Mouse (Mus musculus) MEL (cell line): ENCODE data around the gene Mob3b. TPM values are rescaled to one million over a fixed set of nuclear protein-coding genes. Genes with fewer than 3 reads are reported as not detected.

Experiments
- DNase-seq: peaks from one replicate; pipeline ENCODE4 v3.0.0; 2011; ENCODE audit warnings: low read depth, low spot score
- H3K27ac ChIP-seq: 2 replicates; pipeline ENCODE4 v1.5.1; 2012; ENCODE audit warnings: low read depth, mild to moderate bottlenecking, control low read depth, low read length, moderate library complexity; ENCODE audit not compliant: control insufficient read depth
- H3K27me3 ChIP-seq, 2 experiments: fragments of 150-350 bp in 1 of 2; sonication (generic) in 1 of 2; 2 replicates each; pipeline ENCODE4 v1.6.1; 2012; ENCODE audit warnings: low read length in 2 of 2, mild to moderate bottlenecking in 2 of 2, improper control_type of control experiment in 1 of 2, moderate library complexity in 1 of 2; ENCODE audit not compliant: insufficient read depth in 2 of 2, control insufficient read depth in 1 of 2
- H3K36me3 ChIP-seq, 2 experiments: 2 replicates each; pipeline ENCODE4 v1.6.1; 2012 to 2014; ENCODE audit warnings: low read length in 2 of 2, improper control_type of control experiment in 1 of 2, inconsistent platforms in 1 of 2, mild to moderate bottlenecking in 1 of 2; ENCODE audit not compliant: insufficient read depth in 2 of 2, control insufficient read depth in 1 of 2
- H3K4me1 ChIP-seq, 2 experiments: fragments of 150-350 bp in 1 of 2; sonication (generic) in 1 of 2; 2 replicates each; pipeline ENCODE4 v1.6.1; 2012; ENCODE audit warnings: low read length in 2 of 2, improper control_type of control experiment in 1 of 2, mild to moderate bottlenecking in 1 of 2; ENCODE audit not compliant: insufficient read depth in 2 of 2, control insufficient read depth in 1 of 2
- H3K4me3 ChIP-seq, 2 experiments: fragments of 150-350 bp in 1 of 2; sonication (generic) in 1 of 2; 2 replicates each; pipeline ENCODE4 v1.5.1; 2012; ENCODE audit warnings: low read depth in 2 of 2, low read length in 2 of 2, mild to moderate bottlenecking in 2 of 2, moderate library complexity in 2 of 2, control low read depth in 1 of 2, improper control_type of control experiment in 1 of 2; ENCODE audit not compliant: control insufficient read depth in 1 of 2, insufficient read depth in 1 of 2
- H3K79me2 ChIP-seq: 2 replicates; pipeline ENCODE4 v1.6.1; 2012; ENCODE audit warnings: mild to moderate bottlenecking, low read length, moderate library complexity; ENCODE audit not compliant: control insufficient read depth, poor library complexity, insufficient read depth
- H3K9ac ChIP-seq: 2 replicates; pipeline ENCODE4 v1.6.1; 2012; ENCODE audit warnings: low read depth, mild to moderate bottlenecking, control low read depth, low read length, moderate library complexity; ENCODE audit not compliant: control insufficient read depth, poor library complexity, severe bottlenecking
- H3K9me3 ChIP-seq: fragments of 150-350 bp; sonication (generic); replicated peaks from 2 replicates; pipeline ENCODE4 v1.6.1; 2012; ENCODE audit warnings: mild to moderate bottlenecking, low read length, improper control_type of control experiment, moderate library complexity; ENCODE audit not compliant: insufficient read depth
- BHLHE40 ChIP-seq: IDR thresholded peaks from 2 replicates; pipeline ENCODE4 v1.6.1; 2012; ENCODE audit warnings: low read depth, mild to moderate bottlenecking, inconsistent platforms, low read length, improper control_type of control experiment, borderline replicate concordance
- CHD1 ChIP-seq: IDR thresholded peaks from 2 replicates; pipeline ENCODE4 v1.6.1; 2012; ENCODE audit warnings: low read depth, mild to moderate bottlenecking, inconsistent platforms, low read length, improper control_type of control experiment
- CTCF ChIP-seq, 3 experiments: IDR thresholded peaks in 2 of 3; conservative IDR thresholded peaks in 1 of 3; 2 replicates each; pipeline ENCODE4 v1.5.1; 2011 to 2012; ENCODE audit warnings: low read length in 3 of 3, low read depth in 2 of 3, mild to moderate bottlenecking in 2 of 3, improper control_type of control experiment in 1 of 3, inconsistent platforms in 1 of 3, mixed read lengths in 1 of 3, moderate library complexity in 1 of 3; ENCODE audit not compliant: control insufficient read depth in 1 of 3, insufficient read depth in 1 of 3, poor library complexity in 1 of 3, severe bottlenecking in 1 of 3
- ELF1 ChIP-seq: IDR thresholded peaks from 2 replicates; pipeline ENCODE4 v1.6.1; 2014; ENCODE audit warnings: low read depth, mild to moderate bottlenecking, inconsistent platforms, low read length, improper control_type of control experiment, moderate library complexity
- GABPA ChIP-seq: IDR thresholded peaks from 2 replicates; pipeline ENCODE4 v1.6.1; 2012; ENCODE audit warnings: low read depth, mild to moderate bottlenecking, inconsistent platforms, low read length, improper control_type of control experiment, moderate library complexity
- KAT2A ChIP-seq: conservative IDR thresholded peaks from 2 replicates; pipeline ENCODE4 v1.6.1; 2012; ENCODE audit warnings: low read depth, low read length, improper control_type of control experiment, inconsistent platforms
- MAX ChIP-seq: IDR thresholded peaks from 2 replicates; pipeline ENCODE4 v1.6.1; 2011; ENCODE audit warnings: low read length, improper control_type of control experiment
- MEF2A ChIP-seq: IDR thresholded peaks from 2 replicates; pipeline ENCODE4 v1.6.1; 2014; ENCODE audit warnings: low read depth, mild to moderate bottlenecking, inconsistent platforms, low read length, improper control_type of control experiment; ENCODE audit not compliant: poor library complexity, insufficient replicate concordance, severe bottlenecking; ENCODE audit errors: extremely low read depth
- MXI1 ChIP-seq: IDR thresholded peaks from 2 replicates; pipeline ENCODE4 v1.6.1; 2011; ENCODE audit warnings: mild to moderate bottlenecking, low read depth, low read length, improper control_type of control experiment
- MYB ChIP-seq: IDR thresholded peaks from 2 replicates; pipeline ENCODE4 v1.6.1; 2011; ENCODE audit warnings: mild to moderate bottlenecking, low read depth, low read length, improper control_type of control experiment
- MYC ChIP-seq: IDR thresholded peaks from 2 replicates; pipeline ENCODE4 v1.6.1; 2011; ENCODE audit warnings: low read depth, mild to moderate bottlenecking, low read length, improper control_type of control experiment, moderate library complexity
- NELFE ChIP-seq: IDR thresholded peaks from 2 replicates; pipeline ENCODE4 v1.6.1; 2011; ENCODE audit warnings: low read depth, low read length, improper control_type of control experiment
- POLR2A ChIP-seq, 2 experiments: IDR thresholded peaks; 2 replicates each; pipeline ENCODE4 v1.6.1; 2011 to 2012; ENCODE audit warnings: low read length in 2 of 2, mild to moderate bottlenecking in 2 of 2, control low read depth in 1 of 2, improper control_type of control experiment in 1 of 2, low read depth in 1 of 2, moderate library complexity in 1 of 2; ENCODE audit not compliant: control insufficient read depth in 1 of 2, insufficient read depth in 1 of 2, poor library complexity in 1 of 2
- RAD21 ChIP-seq: IDR thresholded peaks from 2 replicates; pipeline ENCODE4 v1.6.1; 2011; ENCODE audit warnings: mild to moderate bottlenecking, low read depth, low read length, improper control_type of control experiment
- RCOR1 ChIP-seq: IDR thresholded peaks from 2 replicates; pipeline ENCODE4 v1.6.1; 2012; ENCODE audit warnings: low read depth, mild to moderate bottlenecking, inconsistent platforms, low read length, improper control_type of control experiment
- TAL1 ChIP-seq: IDR thresholded peaks from 2 replicates; pipeline ENCODE4 v1.6.1; 2012; ENCODE audit warnings: mild to moderate bottlenecking, inconsistent platforms, low read length, moderate library complexity, mixed read lengths
- TCF12 ChIP-seq: IDR thresholded peaks from 2 replicates; pipeline ENCODE4 v1.6.1; 2014; ENCODE audit warnings: low read depth, mild to moderate bottlenecking, inconsistent platforms, low read length, improper control_type of control experiment, moderate library complexity
- USF1 ChIP-seq: IDR thresholded peaks from 2 replicates; pipeline ENCODE4 v1.6.1; 2014; ENCODE audit warnings: low read depth, mild to moderate bottlenecking, inconsistent platforms, low read length, improper control_type of control experiment, moderate library complexity
- USF2 ChIP-seq, 2 experiments: IDR thresholded peaks; 2 replicates each; pipeline ENCODE4 v1.6.1; 2011 to 2012; ENCODE audit warnings: improper control_type of control experiment in 2 of 2, low read length in 2 of 2, borderline replicate concordance in 1 of 2, inconsistent platforms in 1 of 2, low read depth in 1 of 2, mild to moderate bottlenecking in 1 of 2; ENCODE audit not compliant: insufficient read depth in 1 of 2
- polyA plus RNA-seq, 2 experiments: library from polyadenylated mRNA; stranded (reverse) in 1 of 2; unstranded in 1 of 2; fragments of >175 nt in 1 of 2; fragments of >200 nt in 1 of 2; gene quantifications; 2 replicates each; pipeline versions ENCODE4 v1.2.1 to v1.2.4; 2012; ENCODE audit warnings: low replicate concordance in 2 of 2, low read depth in 1 of 2; ENCODE audit not compliant: insufficient read length in 2 of 2, insufficient read depth in 1 of 2, missing spikeins in 1 of 2
- total RNA-seq: library from RNA; depleted of rRNA; stranded (reverse); fragments of 300-350 nt; gene quantifications from 2 replicates; pipeline ENCODE4 v1.2.3, GENCODE M21; 2012

Mob3b gene
- total and polyA plus RNA-seq, 3 experiments: 3.8 to 4.2 TPM; not detected in 1

DNA sequence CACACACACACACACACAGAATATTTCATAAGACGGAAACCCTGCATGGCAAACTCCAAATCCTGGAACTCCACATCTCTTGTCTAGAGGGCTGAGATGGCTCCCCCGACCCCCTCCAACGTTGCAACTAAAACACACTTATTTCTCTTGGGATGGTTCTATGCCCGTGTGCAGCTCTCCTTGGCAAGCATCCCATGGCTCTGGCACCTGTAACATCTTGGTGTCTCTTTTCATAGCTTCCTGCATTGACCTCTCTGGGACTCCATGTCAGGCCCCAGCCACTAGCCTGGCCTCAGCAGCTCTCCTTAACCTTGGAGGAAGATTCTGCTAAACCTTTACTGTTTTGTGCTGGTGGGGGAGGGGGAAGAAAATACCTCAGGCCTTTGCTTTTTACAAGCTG lies 21.5 kb downstream of the Mob3b start:
- H3K9me3 ChIP-seq: no peaks in the 10 kb centered on the region
- H3K36me3 ChIP-seq: peaks cover 0 to 30% of the 10 kb centered on the region in 2 experiments; a peak in 2 of 4 replicates
- DNase-seq: no peak
- no peaks in the 10 kb centered on the region for H3K27me3 ChIP-seq
- TF ChIP-seq ELF1: no peak
- no peak for TF ChIP-seq CHD1
- TF ChIP-seq USF2 (IDR thresholded peaks at IDR 0.05; ENCODE audit: borderline replicate concordance in 1 of 2, insufficient read depth in 1 of 2, low read depth in 1 of 2, low read length in 2 of 2): no peak
- no peak for TF ChIP-seq RAD21
- no peak for TF ChIP-seq KAT2A
- TF ChIP-seq GABPA: no peak
- no peak for TF ChIP-seq TCF12
- TF ChIP-seq MYC: no peak
- TF ChIP-seq NELFE: no peak
- TF ChIP-seq, all 39 proteins: peak for 0
- no peak overlapping the region for H3K27ac ChIP-seq
- H3K4me3 ChIP-seq: no peak overlapping the region
- H3K9ac ChIP-seq: no peak overlapping the region
- H3K79me2 ChIP-seq: no peaks in the 10 kb centered on the region
- H3K4me1 ChIP-seq: peaks cover 13 to 28% of the 10 kb centered on the region in 2 experiments

DNA sequence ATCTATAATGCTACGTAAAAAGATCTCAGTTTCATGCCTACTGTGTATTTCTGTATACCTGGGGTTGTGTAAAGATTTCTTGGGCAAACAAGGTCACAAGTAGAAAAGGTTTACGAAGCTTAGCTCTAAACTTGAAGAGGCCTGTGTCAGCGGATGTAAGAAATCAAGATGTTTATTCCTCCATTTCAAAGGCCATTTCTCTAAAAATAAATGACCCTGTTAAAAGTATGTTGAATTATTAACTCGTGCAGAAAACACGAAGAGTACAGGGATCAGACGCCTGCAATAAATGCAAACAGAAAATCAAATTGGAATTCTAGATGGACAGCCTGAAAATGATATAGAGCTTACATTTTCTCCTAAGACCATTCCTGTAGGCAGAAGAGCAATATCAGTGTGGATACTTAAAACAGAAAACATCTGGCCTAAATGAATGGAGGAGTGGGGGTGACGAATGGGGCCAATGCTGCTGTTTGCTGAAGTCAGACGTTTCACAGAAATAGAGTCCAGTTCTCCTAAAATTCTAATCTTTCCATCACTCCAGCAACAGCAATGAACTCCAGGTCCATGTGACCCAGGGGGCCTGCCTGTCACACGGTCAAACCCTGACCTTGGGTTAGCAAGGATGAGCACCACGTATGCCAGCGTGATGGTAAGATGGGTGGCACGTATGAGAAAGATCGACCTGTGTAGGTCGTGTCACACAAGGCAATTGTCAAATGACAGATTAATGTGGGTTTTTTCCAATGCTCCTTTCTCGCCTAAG lies 22.3 kb downstream of the Mob3b start:
- peaks cover 15 to 29% of the 10 kb centered on the region in 2 experiments for H3K4me1 ChIP-seq
- H3K27ac ChIP-seq: no peak overlapping the region
- peaks cover 0 to 35% of the 10 kb centered on the region in 2 experiments; a peak in 2 of 4 replicates for H3K36me3 ChIP-seq
- no peak overlapping the region for H3K9ac ChIP-seq
- no peak for TF ChIP-seq GABPA
- TF ChIP-seq MYB: no peak
- TF ChIP-seq MEF2A: no peak
- TF ChIP-seq RCOR1: no peak
- TF ChIP-seq MYC: no peak
- TF ChIP-seq TAL1: no peak
- no peak for TF ChIP-seq BHLHE40
- no peak for TF ChIP-seq RAD21
- TF ChIP-seq POLR2A (IDR thresholded peaks at IDR 0.05; ENCODE audit: control insufficient read depth in 1 of 2, insufficient read depth in 1 of 2, low read depth in 1 of 2, low read length in 2 of 2, poor library complexity in 1 of 2): no peak
- TF ChIP-seq NELFE: no peak
- no peak for TF ChIP-seq CTCF (IDR thresholded peaks at IDR 0.05 in 2 of 3, conservative IDR thresholded peaks at IDR 0.05 in 1 of 3; ENCODE audit: control insufficient read depth in 1 of 3, insufficient read depth in 1 of 3, low read depth in 2 of 3, low read length in 3 of 3, poor library complexity in 1 of 3, severe bottlenecking in 1 of 3)
- TF ChIP-seq MAX: no peak
- TF ChIP-seq USF1: no peak
- TF ChIP-seq MXI1: no peak
- TF ChIP-seq, all 39 proteins: peak for 0
- H3K27me3 ChIP-seq: no peaks in the 10 kb centered on the region
- H3K9me3 ChIP-seq: no peaks in the 10 kb centered on the region
- H3K79me2 ChIP-seq: no peaks in the 10 kb centered on the region
- H3K4me3 ChIP-seq: no peak overlapping the region
- DNase-seq: no peak
